Mouse (Mus musculus): ENCODE measurements around the gene Shisa5.

- TF ChIP-seq CTCF (IDR thresholded peaks at IDR 0.05; ENCODE audit: low read depth, low read length) (no peak), POLR2AphosphoS5 (IDR thresholded peaks at IDR 0.05; ENCODE audit: insufficient replicate concordance, low read depth, low read length) (no peak), GATA1 (IDR thresholded peaks at IDR 0.05; ENCODE audit: borderline replicate concordance, low read length) (no peak)
Observed at GRCm38 (mm10) chr9:109016973-109017604, 21.3 kb upstream of the Shisa5 start.

Measured in G1E (cell line).